Mouse (Mus musculus) embryo, embryonic 11 days (tissue): ENCODE data around the gene Ssmem1.

ENCODE experiments used
- DNase-seq: peaks from one replicate; pipeline ENCODE4 v3.0.0-alpha.2; 2015

Ssmem1 gene

DNA sequence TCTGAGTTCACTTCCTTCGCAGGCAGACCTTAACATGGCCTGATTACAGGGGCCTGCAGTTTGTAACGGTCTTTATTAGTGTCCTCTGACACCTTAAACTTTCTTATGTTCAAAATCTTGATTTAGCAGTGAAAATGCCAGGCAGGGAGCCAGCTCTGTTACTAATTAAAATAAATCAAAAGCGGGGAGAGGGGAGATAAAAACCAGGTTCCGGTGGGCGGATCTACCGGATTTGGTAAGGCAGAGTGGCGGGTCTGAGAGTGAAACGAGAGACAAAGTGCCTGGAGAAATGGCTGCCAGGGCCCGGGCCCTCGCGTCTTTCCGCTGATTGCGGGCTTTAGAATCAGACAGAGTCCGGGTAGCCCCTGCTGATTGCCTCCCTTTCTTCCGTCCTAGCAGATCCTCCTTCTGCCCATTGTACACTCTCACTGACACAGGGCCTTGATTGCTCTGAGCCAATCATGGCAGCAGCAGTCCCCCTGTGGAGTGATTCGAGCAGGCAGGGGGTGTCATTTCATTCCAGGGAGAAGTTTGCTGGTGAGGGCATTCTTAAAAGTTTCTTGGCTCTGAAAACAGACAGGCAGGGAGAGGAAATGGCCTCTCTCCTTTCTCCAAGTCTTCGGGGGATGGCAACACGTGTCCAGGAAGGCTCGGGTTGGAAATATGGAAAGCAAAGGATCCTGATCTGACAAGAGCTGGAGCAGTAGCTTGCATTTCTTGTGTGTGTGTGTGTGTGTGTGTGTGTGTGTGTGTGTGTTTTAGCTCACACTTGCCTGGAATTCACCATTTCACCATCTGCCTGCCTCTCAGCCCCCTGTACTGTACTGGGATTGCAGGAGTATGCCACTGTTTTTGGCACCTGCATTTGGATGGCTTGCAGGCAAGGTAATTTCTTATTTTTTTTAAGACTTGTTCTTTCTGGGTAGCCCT lies 17.2 kb downstream of the Ssmem1 start:
- peak; percentile 90 for DNase-seq

DNA sequence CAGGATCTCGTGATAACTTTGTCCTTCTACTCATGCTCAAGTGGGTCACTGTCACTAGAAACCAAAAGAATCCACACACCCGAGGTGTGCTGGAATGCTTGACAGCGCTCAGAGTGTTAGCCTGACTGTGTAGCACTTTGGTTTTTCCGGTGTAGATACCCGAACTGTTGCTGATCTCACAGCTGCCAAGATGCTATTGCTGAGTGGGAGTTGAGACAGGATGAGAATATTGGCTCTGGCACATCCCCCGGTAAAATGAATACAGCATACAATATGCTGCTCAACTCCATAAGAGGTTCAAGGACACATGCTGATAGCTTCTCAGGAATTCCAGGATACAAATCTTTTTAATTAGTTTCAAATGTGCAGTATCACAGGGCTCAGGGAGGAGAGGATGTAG lies 19.2 kb downstream of the Ssmem1 start:
- DNase-seq, result no peak

GRCm38 (mm10) chr6:30535340-30535739 lies 25.7 kb downstream of the Ssmem1 start:
- DNase-seq, result no peak

- no peak for DNase-seq
Measured at GRCm38 (mm10) chr6:30538240-30538639, 28.6 kb downstream of the Ssmem1 start.

GRCm38 (mm10) chr6:30538800-30539199 lies 29.2 kb downstream of the Ssmem1 start:
- no peak for DNase-seq

DNA sequence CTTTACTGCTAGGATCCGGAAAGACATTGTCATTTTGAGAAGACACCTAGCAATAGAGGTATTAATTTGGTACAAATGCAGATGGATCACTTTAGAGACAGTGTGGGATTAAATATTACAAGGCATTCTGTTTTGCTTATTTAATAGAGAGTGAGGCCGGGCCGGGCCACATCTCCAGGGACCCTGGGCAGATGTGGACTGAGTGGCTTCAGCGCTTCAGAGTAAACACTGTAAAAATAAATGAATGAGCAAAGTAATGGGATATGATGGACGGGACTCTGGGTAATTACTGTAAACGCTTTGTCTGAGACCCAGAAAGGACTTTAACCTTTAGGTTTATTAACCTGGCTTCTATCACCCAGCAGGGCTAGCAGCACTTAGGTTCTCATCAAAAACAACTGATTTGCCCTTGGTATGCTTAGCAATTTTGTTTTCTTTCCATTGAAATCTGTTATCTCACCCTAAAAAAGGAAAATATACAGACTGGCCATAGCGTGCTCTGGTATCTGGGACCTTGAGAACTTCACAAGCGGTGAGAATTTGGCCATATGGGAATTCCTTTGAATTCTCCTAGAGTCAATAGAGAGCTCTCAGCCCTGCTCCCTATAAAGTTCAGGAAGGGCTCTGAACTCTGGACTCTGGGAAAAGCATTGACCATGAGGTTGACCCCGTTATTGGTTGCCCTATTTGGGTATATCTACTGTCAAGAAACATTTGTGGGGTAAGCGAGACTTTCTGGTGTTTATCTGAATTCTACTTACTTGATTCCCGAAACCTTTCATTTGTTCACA lies 31.6 kb downstream of the Ssmem1 start, which contains the start of gene Cpa2:
Gene Cpa2, plus strand, starts transcription at position 574 of the 791 bp plus-strand sequence.
- no peak for DNase-seq

GRCm38 (mm10) chr6:30542277-30542676 lies 32.6 kb downstream of the Ssmem1 start:
- DNase-seq, result no peak

- peak; percentile 49 for DNase-seq
Measured at GRCm38 (mm10) chr6:30543077-30543476, 33.4 kb downstream of the Ssmem1 start.

GRCm38 (mm10) chr6:30543851-30544250 lies 34.2 kb downstream of the Ssmem1 start:
- DNase-seq, result peak; percentile 45

- no peak for DNase-seq
Measured at GRCm38 (mm10) chr6:30545689-30546088, 36.0 kb downstream of the Ssmem1 start.

GRCm38 (mm10) chr6:30546571-30547273 lies 37.1 kb downstream of the Ssmem1 start:
- DNase-seq, result peak; percentile 84

- DNase-seq, result peak; percentile 89
Measured at GRCm38 (mm10) chr6:30547274-30547645, 37.6 kb downstream of the Ssmem1 start.

- peak; percentile 54 for DNase-seq
Measured at GRCm38 (mm10) chr6:30547656-30548306, 38.1 kb downstream of the Ssmem1 start.

DNA sequence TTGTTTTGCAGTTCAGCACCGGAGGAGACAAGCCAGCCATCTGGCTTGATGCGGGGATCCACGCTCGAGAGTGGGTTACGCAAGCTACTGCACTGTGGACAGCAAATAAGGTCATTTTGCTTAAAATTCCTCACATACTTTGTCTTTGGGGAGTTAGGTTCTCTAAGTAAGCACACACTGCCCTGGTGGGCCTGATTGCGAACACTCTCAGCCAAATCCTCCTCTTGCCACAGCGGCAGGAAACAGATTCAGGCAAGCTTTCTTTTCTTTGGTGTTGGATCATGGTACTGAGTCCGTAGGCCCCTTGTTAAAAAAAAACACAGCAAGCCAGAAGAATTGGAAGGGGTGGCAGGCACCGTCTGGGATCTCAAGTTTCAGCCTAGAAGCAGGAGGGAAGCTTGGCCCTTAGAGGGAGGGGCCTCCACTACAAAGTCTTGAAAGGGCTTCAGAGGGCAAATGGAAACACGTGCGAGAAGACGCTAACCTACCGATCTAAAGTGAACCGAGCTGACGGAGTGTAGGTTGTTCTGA lies 39.6 kb downstream of the Ssmem1 start:
- DNase-seq, result peak; percentile 88

DNA sequence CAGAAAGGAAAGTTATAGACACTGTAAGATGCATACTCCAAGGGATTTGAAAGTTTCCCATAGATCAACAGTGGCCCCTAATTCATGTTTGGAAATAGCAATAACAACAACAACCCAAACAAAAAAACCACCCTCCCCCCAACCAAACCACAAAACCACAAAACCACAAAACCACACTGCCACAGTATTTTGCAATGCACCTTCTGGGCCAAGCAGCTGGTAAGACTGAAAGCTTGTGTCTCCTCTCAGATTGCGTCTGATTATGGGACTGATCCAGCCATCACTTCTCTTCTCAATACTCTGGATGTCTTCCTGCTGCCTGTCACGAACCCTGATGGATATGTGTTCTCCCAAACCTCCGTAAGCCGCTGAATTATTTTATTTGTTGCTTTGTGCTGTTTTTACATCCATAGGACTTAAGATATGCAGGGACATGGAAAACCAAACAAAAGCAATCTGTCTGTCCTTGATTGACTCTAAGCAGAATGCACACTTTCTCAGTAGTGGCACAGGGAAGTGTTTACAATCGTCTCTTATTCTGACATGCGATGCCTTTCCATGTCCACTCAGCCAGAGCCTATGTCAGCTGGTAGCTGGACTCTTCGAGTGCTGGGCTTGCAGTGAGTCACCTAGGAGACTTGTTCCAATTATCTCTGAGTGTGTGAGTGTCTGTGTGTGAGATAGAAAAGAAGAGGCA lies 41.0 kb downstream of the Ssmem1 start:
- no peak for DNase-seq

GRCm38 (mm10) chr6:30551193-30551515 lies 41.5 kb downstream of the Ssmem1 start:
- DNase-seq, result no peak

DNA sequence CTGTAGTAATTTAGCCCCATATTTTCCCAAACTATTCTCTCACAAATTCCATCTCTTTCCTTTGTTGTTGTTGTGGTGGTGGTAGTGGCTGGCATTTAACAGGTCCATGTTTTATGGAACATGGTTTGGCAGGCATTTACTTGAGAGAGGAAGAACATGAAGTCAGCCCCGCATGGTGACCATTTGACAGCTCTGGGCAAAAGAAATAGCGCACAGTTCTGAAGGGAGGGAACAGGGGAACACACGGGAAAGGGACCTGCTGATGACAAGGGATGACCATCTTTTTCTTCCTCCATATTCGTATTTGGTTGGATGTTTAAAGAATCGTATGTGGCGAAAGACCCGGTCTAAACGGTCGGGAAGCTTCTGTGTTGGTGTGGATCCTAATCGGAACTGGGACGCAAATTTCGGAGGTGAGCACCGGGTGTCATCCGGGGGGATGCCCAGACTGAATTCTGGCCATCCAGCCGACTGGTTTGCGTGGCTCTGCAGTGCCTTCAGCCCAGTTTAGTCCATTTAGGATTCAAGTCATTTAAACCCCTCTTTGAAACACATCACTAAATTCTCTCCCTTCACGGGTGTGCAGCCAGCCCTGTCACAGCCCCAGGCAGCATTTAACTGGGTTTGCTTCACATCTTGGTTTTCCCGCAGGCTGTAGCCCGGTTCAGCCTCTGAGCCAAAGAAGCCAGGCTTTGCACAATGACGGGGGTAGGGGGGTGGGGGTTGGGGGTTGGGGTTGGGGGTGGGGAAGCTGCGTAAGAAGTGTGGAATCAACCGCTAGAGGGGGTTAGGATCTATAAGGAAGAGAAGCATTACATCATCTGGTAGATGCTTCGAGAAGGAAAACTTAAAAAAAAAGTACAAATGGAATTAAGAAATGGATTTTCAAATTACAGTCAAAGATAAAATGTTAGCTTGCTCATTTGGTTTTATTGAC lies 42.3 kb downstream of the Ssmem1 start:
- peak; percentile 90 for DNase-seq

DNA sequence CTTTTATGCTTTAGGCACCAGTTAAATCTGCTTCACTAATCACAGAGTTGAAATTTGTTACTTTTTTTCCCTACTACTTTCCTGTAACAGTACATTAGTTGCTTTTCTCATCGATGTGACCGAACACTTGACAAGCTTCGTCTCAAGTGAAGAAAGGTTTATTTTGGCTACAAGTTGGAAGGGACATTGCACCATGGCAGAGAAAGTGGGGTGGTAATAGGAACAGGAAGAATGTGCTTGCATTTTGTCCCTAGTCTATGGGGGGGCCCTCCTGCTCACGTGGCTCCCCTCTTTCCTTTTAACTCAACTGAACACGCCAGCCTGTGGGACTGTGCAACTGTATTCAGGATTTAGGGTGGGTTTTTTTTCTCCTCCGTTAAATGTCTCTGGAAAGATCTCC lies 43.0 kb downstream of the Ssmem1 start:
- no peak for DNase-seq

DNA sequence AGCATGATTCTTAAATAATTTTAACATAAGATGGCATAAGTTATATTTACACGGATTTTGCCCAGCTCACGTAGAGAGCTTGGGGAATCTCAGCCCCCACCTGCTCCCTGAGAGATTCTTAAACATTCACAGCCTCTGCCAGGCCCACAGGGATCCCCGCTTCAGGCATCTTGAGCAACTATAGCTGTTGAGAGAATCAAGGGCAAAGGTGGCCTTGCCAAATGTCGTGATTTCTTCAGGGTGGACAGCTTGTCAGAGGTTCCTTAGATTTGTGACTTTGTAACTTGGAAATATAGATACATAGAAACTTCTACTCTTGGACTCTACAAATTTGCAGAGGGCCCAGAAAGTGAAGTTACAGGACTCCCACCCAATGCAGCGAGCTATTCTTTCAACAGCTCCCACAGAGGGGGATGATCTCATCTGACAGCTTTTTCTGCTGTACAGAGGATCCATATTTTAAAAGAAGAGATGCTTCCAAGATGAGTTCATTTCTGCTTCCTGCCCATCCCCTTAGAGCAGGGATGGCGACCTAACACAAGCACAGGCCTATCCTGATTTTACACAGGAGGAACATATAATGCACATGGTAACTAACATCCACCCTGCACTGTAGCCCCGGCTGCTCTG lies 43.8 kb downstream of the Ssmem1 start:
- no peak for DNase-seq

GRCm38 (mm10) chr6:30554092-30554491 lies 44.4 kb downstream of the Ssmem1 start:
- DNase-seq, result no peak
